Mouse (Mus musculus) kidney, embryonic 15.5 days (tissue): ENCODE data around the gene Gm47996. TPM values are rescaled to one million over a fixed set of nuclear protein-coding genes. Genes with fewer than 3 reads are reported as not detected.

Source experiments
- ATAC-seq: fragments of 200-750 bp; cut with Nextera tagmentation; replicated peaks from 2 replicates; pipeline ENCODE4 v1.8.0; 2017; ENCODE audit warnings: moderate TSS enrichment; ENCODE audit not compliant: low FRiP score
- H3K27ac ChIP-seq: fragments of 300-500 bp; sonication (generic); 2 replicates; pipeline ENCODE4 v1.5.1; 2015; ENCODE audit warnings: mild to moderate bottlenecking, inconsistent platforms
- H3K27me3 ChIP-seq: fragments of 300-500 bp; sonication (generic); 2 replicates; pipeline ENCODE4 v1.6.1; 2015; ENCODE audit warnings: inconsistent platforms
- H3K36me3 ChIP-seq: fragments of 300-500 bp; sonication (generic); 2 replicates; pipeline ENCODE4 v1.6.1; 2015; ENCODE audit warnings: inconsistent platforms
- H3K4me1 ChIP-seq: fragments of 300-500 bp; sonication (generic); 2 replicates; pipeline ENCODE4 v1.6.1; 2015; ENCODE audit warnings: inconsistent platforms
- H3K4me2 ChIP-seq: fragments of 300-500 bp; sonication (generic); 2 replicates; pipeline ENCODE4 v1.6.1; 2015; ENCODE audit warnings: moderate library complexity, mild to moderate bottlenecking, inconsistent platforms
- H3K4me3 ChIP-seq: fragments of 300-500 bp; sonication (generic); replicated peaks from 2 replicates; pipeline ENCODE4 v1.5.1; 2015; ENCODE audit warnings: mild to moderate bottlenecking, inconsistent platforms
- H3K9ac ChIP-seq: fragments of 300-500 bp; sonication (generic); 2 replicates; pipeline ENCODE4 v1.6.1; 2015; ENCODE audit warnings: mild to moderate bottlenecking, inconsistent platforms
- H3K9me3 ChIP-seq: fragments of 300-500 bp; sonication (generic); replicated peaks from 2 replicates; pipeline ENCODE4 v1.6.1; 2016; ENCODE audit warnings: inconsistent platforms
- WGBS: fragments of 180-500 bp; shearing (Covaris S2); methylation state at CpG from one replicate; pipeline ENCODE4 v1.1.7; 2015; ENCODE audit warnings: mixed read lengths; 5-methylcytosine and 5-hydroxymethylcytosine counted together
- polyA plus RNA-seq: library from polyadenylated mRNA; unstranded; fragments of >200 nt; fragmentation: Nextera tagmentation; extraction: Ambion mirVana; gene quantifications from 2 replicates; pipeline ENCODE4 v1.2.1, GENCODE M21; 2015

Gm47996 gene
- polyA plus RNA-seq, 1 experiment from 2014 or later, result 0.19 TPM

- no peak for ATAC-seq
- WGBS, result 54% methylated on average over 2 of the region's 2 CpGs
Observed at GRCm38 (mm10) chr1:151214862-151215261, 4.9 kb downstream of the Gm47996 start.

GRCm38 (mm10) chr1:151215985-151216384 is 6.1 kb downstream of the Gm47996 start:
- Histone ChIP-seq H3K4me1 (peaks cover 36% of the 10 kb centered on the region), H3K27me3 (no peaks in the 10 kb centered on the region), H3K9me3 (no peaks in the 10 kb centered on the region), H3K27ac (peak overlapping the region; percentile 89), H3K9ac (no peak overlapping the region), H3K36me3 (no peaks in the 10 kb centered on the region), H3K4me3 (no peak overlapping the region), H3K4me2 (no peak overlapping the region)
- WGBS, result 24% methylated on average over 1 of the region's 1 CpGs
- peak; percentile 50 for ATAC-seq

More at GRCm38 (mm10) chr1:151214862-151215261, 4.9 kb downstream of the Gm47996 start:
- H3K9ac ChIP-seq, result no peak overlapping the region
- H3K4me2 ChIP-seq, result no peak overlapping the region
- H3K27ac ChIP-seq, result peak overlapping the region; percentile 7; the same call in 1 of the 2 replicates
- no peaks in the 10 kb centered on the region for H3K36me3 ChIP-seq
- H3K9me3 ChIP-seq, result no peaks in the 10 kb centered on the region
- H3K27me3 ChIP-seq, result no peaks in the 10 kb centered on the region
- no peak overlapping the region for H3K4me3 ChIP-seq
- H3K4me1 ChIP-seq, result peaks cover 36% of the 10 kb centered on the region

GRCm38 (mm10) chr1:151216417-151216816 is 6.5 kb downstream of the Gm47996 start:
- Histone ChIP-seq H3K27ac (peak overlapping the region; percentile 89), H3K4me3 (no peak overlapping the region), H3K9ac (no peak overlapping the region), H3K4me2 (no peak overlapping the region), H3K9me3 (no peaks in the 10 kb centered on the region), H3K4me1 (peaks cover 36% of the 10 kb centered on the region), H3K27me3 (no peaks in the 10 kb centered on the region), H3K36me3 (no peaks in the 10 kb centered on the region)
- ATAC-seq, result peak; percentile 93
- WGBS, result 35% methylated on average over 3 of the region's 3 CpGs

- ATAC-seq, result no peak
- Histone ChIP-seq H3K36me3 (no peaks in the 10 kb centered on the region), H3K9me3 (no peaks in the 10 kb centered on the region), H3K27me3 (no peaks in the 10 kb centered on the region), H3K27ac (no peak overlapping the region), H3K9ac (no peak overlapping the region), H3K4me1 (peaks cover 33% of the 10 kb centered on the region), H3K4me3 (no peak overlapping the region), H3K4me2 (no peak overlapping the region)
- WGBS, result 94% methylated on average over 5 of the region's 5 CpGs
Observed at GRCm38 (mm10) chr1:151219045-151219444, 9.1 kb downstream of the Gm47996 start.

- Histone ChIP-seq H3K4me3 (no peak overlapping the region), H3K4me1 (peaks cover 24% of the 10 kb centered on the region), H3K36me3 (no peaks in the 10 kb centered on the region), H3K9me3 (no peaks in the 10 kb centered on the region), H3K4me2 (no peak overlapping the region), H3K27ac (no peak overlapping the region), H3K27me3 (no peaks in the 10 kb centered on the region), H3K9ac (no peak overlapping the region)
- 79% methylated on average over 7 of the region's 7 CpGs for WGBS
- no peak for ATAC-seq
Observed at GRCm38 (mm10) chr1:151220098-151220497, 10.2 kb downstream of the Gm47996 start.

GRCm38 (mm10) chr1:151222561-151223267 is 12.8 kb downstream of the Gm47996 start:
- 0 out of 2 replicates have a peak, but pooled peaks have one; percentile 14 for ATAC-seq
- H3K4me1 ChIP-seq, result 0 out of 2 replicates have a peak, but pooled peaks cover 2% of the 10 kb centered on the region
- no peak overlapping the region for H3K9ac ChIP-seq
- no peak overlapping the region for H3K27ac ChIP-seq
- 86% methylated on average over 10 of the region's 10 CpGs for WGBS
- H3K4me3 ChIP-seq, result no peak overlapping the region
- no peaks in the 10 kb centered on the region for H3K36me3 ChIP-seq
- no peaks in the 10 kb centered on the region for H3K9me3 ChIP-seq
- H3K27me3 ChIP-seq, result no peaks in the 10 kb centered on the region
- H3K4me2 ChIP-seq, result no peak overlapping the region

GRCm38 (mm10) chr1:151223377-151223776 is 13.4 kb downstream of the Gm47996 start:
- no peak overlapping the region for H3K4me2 ChIP-seq
- H3K27ac ChIP-seq, result no peak overlapping the region
- 63% methylated on average over 1 of the region's 1 CpGs for WGBS
- no peak overlapping the region for H3K9ac ChIP-seq
- no peaks in the 10 kb centered on the region for H3K4me1 ChIP-seq
- ATAC-seq, result no peak
- no peaks in the 10 kb centered on the region for H3K9me3 ChIP-seq
- no peaks in the 10 kb centered on the region for H3K27me3 ChIP-seq
- no peaks in the 10 kb centered on the region for H3K36me3 ChIP-seq
- no peak overlapping the region for H3K4me3 ChIP-seq

- Histone ChIP-seq H3K36me3 (no peaks in the 10 kb centered on the region), H3K9me3 (no peaks in the 10 kb centered on the region), H3K4me2 (no peak overlapping the region), H3K27ac (no peak overlapping the region), H3K9ac (no peak overlapping the region), H3K4me3 (no peak overlapping the region), H3K27me3 (no peaks in the 10 kb centered on the region), H3K4me1 (no peaks in the 10 kb centered on the region)
- WGBS, result 79% methylated on average over 1 of the region's 1 CpGs
- no peak; the same call in 1 of the 2 replicates for ATAC-seq
Observed at GRCm38 (mm10) chr1:151224536-151224935, 14.6 kb downstream of the Gm47996 start.

GRCm38 (mm10) chr1:151227506-151227905 is 17.6 kb downstream of the Gm47996 start:
- no peak for ATAC-seq
- Histone ChIP-seq H3K36me3 (no peaks in the 10 kb centered on the region), H3K4me1 (no peaks in the 10 kb centered on the region), H3K27me3 (no peaks in the 10 kb centered on the region), H3K27ac (no peak overlapping the region), H3K4me3 (no peak overlapping the region), H3K4me2 (no peak overlapping the region), H3K9me3 (no peaks in the 10 kb centered on the region), H3K9ac (no peak overlapping the region)
- WGBS, result 61% methylated on average over 8 of the region's 8 CpGs

GRCm38 (mm10) chr1:151228320-151228989 is 18.5 kb downstream of the Gm47996 start:
- ATAC-seq, result no peak

GRCm38 (mm10) chr1:151232346-151232745 is 22.4 kb downstream of the Gm47996 start:
- Histone ChIP-seq H3K9me3 (no peaks in the 10 kb centered on the region), H3K4me3 (no peak overlapping the region), H3K36me3 (no peaks in the 10 kb centered on the region), H3K4me2 (no peak overlapping the region), H3K9ac (no peak overlapping the region), H3K27ac (no peak overlapping the region), H3K27me3 (no peaks in the 10 kb centered on the region), H3K4me1 (0 out of 2 replicates have a peak, but pooled peaks cover 9% of the 10 kb centered on the region)
- WGBS, result 79% methylated on average over 3 of the region's 3 CpGs
- ATAC-seq, result no peak

More at GRCm38 (mm10) chr1:151228320-151228989, 18.5 kb downstream of the Gm47996 start:
- no peaks in the 10 kb centered on the region for H3K4me1 ChIP-seq
- H3K9ac ChIP-seq, result no peak overlapping the region
- no peaks in the 10 kb centered on the region for H3K27me3 ChIP-seq
- H3K27ac ChIP-seq, result no peak overlapping the region
- H3K4me3 ChIP-seq, result no peak overlapping the region
- no peak overlapping the region for H3K4me2 ChIP-seq
- WGBS, result 76% methylated on average over 1 of the region's 1 CpGs
- H3K36me3 ChIP-seq, result no peaks in the 10 kb centered on the region
- H3K9me3 ChIP-seq, result no peaks in the 10 kb centered on the region

- Histone ChIP-seq H3K9me3 (no peaks in the 10 kb centered on the region), H3K4me1 (0 out of 2 replicates have a peak, but pooled peaks cover 9% of the 10 kb centered on the region), H3K27me3 (no peaks in the 10 kb centered on the region), H3K36me3 (no peaks in the 10 kb centered on the region), H3K4me2 (no peak overlapping the region), H3K4me3 (no peak overlapping the region), H3K9ac (no peak overlapping the region), H3K27ac (no peak overlapping the region)
- WGBS, result 84% methylated on average over 3 of the region's 3 CpGs
- no peak for ATAC-seq
Observed at GRCm38 (mm10) chr1:151233756-151234155, 23.8 kb downstream of the Gm47996 start.
